Mouse (Mus musculus) c-Kit-positive CD71-positive TER-119-negative erythroid progenitor cells, embryonic 14.5 days (primary cell): Measurements from ENCODE around the gene Lars2.

Experiments used
- DNase-seq: peaks from one replicate; pipeline ENCODE4 v3.0.0-alpha.2; 2013; ENCODE audit warnings: low read depth

Gene Lars2

DNA sequence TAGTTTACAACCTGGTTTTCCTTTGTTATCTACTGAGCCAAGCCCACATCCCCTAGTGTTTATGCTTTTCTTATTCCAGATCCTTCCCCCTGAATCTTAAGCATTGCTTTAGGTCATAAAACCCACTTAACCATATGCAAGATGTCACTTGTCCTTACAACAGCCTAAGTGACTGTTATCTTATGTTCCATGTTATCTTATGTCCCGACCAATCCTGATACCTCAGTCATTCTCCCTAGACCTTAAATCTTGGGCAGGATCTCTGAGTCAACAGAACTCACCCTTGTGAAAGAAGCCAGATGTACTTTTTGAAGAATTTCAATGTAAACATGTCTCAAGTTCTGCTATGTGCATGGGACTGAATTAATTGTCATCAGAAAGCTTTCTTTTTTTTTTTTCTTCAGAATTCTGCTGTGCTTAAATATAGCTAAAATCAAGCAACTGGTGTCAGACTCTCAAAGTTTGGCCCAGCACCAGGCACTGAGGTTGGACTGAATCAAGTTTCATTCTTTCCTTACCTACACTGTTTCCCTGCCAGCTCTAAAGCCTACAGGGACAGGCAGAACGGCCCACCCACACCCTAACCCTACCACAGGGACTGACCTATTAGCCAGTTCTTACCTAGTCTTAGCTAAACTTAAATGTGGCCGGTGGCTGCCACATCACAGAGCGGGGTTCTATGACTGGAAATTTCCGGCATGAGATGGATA, 24.6 kb downstream of the Lars2 start:
- no peak for DNase-seq

DNA sequence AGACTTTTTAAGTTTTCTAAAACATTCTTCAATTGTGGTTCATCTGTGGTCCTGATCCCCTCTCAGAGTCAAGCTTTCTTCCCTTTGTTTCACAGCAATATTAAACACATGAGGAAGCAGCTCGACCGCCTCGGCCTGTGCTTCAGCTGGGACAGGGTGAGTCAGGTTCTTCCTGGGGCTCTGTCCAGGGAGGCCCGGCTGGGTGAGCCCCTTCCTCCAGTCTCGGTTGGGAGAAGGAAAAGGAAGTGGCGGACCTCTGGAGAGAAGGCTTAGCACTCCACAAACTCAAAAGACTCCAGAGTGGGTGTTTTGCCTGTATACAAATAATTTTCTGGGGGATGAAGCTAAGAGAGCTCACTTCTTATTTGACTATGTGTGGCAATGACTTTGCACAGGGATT, 28.1 kb downstream of the Lars2 start:
- DNase-seq = no peak

DNA sequence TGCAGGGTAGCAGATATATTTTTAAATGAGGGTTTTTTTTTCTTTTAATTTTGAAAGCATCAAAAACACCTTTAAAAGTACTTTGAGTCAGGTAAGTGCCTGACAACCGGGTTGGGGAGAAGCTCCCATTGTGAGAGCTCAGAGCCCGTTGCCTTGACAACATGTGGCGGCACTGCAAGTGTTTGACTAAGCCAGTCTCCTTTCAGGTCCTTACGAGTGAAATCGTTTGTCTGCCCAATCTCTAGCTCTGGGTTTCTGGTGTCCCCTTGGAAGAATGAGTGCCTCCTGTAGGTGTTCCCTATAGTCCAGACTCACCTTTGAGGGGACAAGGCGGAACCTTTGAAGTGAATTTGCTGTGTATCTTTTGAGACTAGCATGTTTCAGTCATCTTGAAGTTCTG, 31.0 kb downstream of the Lars2 start:
- DNase-seq = no peak

DNA sequence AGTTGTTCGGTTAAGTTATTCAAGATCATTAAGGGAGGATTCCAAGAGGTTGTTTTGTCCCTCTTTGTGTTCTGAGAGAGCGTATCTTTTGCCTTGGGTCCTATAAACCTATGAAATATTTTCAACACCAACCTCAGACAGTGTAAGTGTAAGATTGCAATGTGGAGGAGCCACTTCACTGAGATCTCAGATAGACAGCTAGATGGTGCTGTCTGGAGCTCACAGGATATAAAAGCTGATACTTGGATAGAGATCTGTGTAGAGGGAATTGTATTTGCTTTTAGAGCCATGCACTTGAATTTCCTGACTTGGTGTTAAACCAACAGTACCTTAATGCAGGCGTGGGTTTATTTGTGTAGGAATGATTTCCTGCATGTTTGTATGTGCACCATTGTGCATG, 35.5 kb downstream of the Lars2 start:
- DNase-seq = no peak

DNA sequence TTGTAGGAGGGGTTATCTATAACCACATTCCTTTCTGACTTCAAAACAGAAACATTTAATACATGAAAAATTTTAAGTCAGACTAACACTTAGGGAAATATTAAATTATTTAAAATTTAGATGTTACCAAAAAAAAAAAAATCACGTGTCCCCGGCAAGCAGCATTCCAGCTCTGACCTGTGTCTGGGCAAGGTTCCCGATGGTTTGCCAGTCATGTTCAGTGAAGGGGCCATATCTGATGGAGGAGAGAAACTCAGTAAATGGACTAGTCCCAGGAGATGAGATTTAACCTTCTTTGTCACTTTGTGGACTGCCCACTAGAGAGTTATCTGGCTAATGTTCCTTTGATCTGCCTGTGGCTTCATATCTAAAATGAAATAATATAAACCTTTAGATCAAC, 36.3 kb downstream of the Lars2 start:
- no peak for DNase-seq

DNA sequence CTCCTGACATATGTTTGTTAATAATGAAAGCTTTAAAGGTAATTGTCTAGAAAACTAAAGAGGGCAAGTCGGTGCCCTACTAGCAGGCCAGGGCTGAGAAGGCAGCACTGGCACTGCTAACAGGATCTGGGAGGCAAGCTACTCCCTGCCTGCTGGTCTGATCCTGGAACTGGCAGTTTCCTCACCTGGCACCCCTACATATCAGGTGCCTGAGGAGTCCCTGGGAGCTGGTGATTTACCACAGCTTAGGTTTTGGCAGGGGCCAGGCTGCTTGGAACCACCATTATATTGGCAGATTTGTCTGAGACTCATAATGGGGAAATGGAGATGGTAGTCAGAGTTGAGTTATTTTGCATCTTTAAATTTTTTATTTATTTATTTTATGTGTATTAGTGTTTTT, 38.5 kb downstream of the Lars2 start:
- no peak for DNase-seq

DNA sequence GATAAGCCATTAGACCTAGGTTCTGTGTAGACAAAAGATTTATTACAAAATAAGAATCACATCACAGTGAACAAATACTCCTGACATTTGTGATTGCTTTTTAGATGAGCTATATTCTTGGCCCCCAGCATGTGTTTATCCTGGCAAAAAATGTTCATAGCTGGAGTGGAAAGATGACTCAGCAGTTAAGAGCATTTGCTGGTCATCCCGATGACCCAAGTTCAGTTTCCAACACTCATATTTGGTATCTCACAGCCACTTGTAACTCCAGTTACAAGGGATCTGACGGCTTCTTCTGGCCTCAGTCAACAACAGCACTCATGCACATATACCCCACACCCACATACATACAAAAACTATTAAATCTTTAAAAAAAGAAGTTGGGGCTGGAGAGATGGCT, 42.0 kb downstream of the Lars2 start:
- DNase-seq = no peak

DNA sequence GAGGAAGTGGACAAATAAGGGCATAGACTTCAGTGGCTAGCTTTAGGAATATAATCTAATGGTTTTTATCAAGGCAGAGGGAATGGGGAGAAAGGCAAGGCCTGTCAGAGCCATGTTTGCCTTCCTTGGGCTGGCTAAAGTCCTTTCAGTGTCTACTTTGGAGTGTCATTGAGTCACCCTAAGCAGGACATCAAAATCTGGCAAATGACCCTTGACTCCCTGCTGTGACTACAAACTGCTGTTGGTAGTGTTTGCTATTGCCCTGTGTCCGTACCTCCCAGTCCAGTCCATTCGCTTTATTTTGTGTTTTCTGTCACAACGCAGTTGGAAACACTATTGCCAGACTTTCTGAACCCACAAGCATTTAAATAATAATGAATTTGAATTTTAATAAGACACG, 63.1 kb downstream of the Lars2 start:
- DNase-seq = no peak

- no peak for DNase-seq
Observed at GRCm38 (mm10) chr9:123430973-123431372, 64.2 kb downstream of the Lars2 start.

GRCm38 (mm10) chr9:123438223-123438622, 71.5 kb downstream of the Lars2 start:
- no peak for DNase-seq

- DNase-seq = no peak
Observed at GRCm38 (mm10) chr9:123440230-123441058, 73.7 kb downstream of the Lars2 start.

DNA sequence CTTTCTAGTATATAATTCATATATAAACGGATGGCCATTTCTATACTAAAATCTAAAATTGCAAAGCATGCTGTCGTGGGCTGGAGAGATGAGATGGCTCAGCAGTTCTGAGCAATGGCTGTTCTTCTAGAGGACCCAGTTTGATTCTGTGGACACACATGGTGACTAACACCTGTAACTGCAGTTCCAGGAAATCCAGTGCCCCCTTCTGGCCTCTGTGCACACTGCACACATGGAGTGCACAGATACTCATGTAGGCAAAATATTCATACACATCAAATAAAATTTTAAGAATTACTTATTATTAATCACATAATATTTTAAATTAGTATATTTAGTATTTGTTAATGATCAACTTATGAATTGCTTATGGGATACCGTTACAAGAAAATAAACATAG, 80.4 kb downstream of the Lars2 start:
- DNase-seq = peak; percentile 20

GRCm38 (mm10) chr9:123448594-123448993, 81.9 kb downstream of the Lars2 start:
- DNase-seq = no peak

GRCm38 (mm10) chr9:123450174-123450573, 83.4 kb downstream of the Lars2 start:
- peak; percentile 56 for DNase-seq

- no peak for DNase-seq
Observed at GRCm38 (mm10) chr9:123451772-123452171, 85.0 kb downstream of the Lars2 start.

GRCm38 (mm10) chr9:123456634-123457602, 90.2 kb downstream of the Lars2 start:
- DNase-seq = no peak

DNA sequence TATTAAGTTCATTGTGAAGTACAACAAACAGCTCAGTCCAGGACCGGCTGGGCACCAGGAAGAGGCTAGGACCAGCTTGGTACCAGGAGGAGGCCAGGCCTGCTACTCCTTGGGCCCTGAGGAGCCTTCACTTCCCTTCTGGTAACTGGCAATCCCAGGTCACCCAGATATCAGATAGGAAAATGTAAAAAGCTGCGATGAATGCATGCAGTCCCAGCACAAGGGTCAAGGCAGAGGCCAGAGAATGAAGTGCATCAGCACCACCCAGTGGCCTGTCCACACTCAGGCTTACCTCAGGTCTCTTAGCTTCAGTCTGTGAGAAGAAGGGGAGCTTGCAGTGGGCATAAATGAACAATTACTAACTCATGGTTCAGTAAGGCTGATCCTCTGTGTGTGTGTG, 90.9 kb downstream of the Lars2 start:
- no peak for DNase-seq

DNA sequence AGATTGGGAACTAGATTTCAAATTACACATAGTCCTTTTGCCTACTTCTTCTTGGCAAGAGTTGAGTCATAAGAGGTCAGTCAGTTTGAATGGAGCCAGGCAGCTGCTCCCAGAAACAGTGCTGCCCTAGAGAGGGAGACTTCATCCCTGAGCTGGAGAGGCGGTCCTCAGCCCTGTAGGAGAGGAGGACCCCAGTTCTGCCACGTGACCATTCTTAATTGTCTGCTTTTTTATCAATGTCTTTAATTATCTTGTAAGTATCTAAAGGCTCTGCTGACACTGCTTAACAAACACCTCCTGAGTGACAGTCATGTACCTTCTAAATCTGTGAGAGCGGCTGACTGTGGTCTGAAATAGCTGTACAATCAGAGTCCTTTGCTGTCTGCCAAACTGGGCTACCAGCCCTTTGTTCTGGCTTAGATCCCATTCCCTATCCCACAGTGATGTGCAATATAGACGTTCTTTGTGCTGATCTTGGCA, 100.5 kb downstream of the Lars2 start:
- no peak for DNase-seq

DNA sequence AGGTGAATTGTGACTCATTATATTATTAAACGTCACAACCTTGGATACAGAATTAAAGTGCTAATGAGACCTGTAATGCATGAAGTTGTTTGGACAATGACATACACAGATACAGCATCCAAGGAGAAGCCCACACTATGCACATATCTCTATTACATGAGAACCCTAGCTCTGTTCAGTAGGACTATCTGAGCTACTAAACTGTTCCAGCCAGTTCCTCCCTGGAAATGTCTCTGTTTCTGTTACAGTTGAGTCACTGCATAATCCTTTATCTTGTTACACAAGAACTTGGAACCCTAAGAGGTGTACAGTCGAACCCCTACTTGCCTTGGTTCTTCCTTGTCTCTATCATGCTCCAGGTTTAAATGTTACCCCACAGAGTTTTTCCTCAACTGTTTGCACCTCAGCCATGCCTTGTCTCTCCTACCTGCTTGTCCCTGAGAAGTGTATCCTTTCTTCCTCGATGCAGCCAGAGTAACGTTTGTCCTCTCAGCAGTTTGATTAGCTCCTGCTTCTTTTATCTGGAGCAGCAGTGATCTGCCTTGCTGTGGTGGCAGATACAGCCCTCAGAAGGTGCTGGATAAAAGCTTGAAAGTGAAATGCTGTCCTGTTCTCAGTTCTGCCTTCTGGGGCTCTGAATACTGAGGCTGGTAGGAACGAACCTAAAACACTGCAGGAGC, 101.8 kb downstream of the Lars2 start:
- no peak for DNase-seq

DNA sequence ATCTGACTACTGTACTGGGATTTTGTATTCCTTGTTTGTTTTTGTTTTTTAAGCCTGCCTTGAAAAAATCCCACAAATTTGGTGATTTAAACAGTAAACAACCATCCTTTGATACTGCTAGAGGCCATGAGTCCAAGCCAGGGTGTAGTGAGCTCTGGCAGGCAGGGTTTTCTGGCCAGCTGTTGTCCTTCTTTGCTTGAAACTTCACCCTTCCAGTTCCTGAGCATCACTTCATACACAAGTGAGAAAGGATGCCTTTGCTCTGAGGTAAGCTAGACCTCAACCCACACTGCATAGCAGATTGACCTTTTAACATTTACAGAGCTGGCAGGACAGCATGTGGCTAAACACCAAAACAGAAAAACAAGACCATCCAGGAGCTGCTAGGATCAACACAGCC, 102.4 kb downstream of the Lars2 start:
- DNase-seq = no peak

DNA sequence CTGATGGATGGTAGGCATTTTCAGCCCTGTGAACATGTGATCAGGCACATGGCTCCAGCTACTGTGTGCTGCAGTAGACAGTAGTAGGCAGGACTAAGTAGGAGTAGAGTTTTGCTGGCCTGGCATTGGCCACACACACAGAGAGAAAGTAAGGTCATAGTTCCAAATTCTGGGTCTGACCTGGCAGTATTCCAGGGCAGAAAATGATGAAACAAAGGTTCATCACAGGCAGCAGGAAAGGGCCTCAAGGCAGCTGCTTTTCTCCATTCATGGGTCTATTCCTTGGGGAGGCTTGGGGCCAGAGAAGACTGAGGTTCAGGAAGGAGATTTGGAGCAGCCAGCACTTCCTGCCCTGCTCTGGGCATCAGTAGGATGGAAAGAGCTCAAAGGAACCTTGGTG, 106.7 kb downstream of the Lars2 start:
- DNase-seq = no peak

- no peak for DNase-seq
Observed at GRCm38 (mm10) chr9:123475569-123475968, 108.8 kb downstream of the Lars2 start.
